21 mouse cellular contexts compared by ENCODE assay signal in genomic region chr14:12300275-12300674, GRCm38 (mm10). TPM values are rescaled to one million over a fixed set of nuclear protein-coding genes. Genes with fewer than 3 reads are reported as not detected.
"Had no signal": no experiment of that assay in that cellular context is flagged by ENCODE, and none has a peak within 500 bp of the region (broad histone marks: within the 10 kb centered on the region; RNA-seq: fewer than 3 reads in every experiment).

No protein-coding gene starts in this region.

- H3K4me3 ChIP-seq: kidney, embryonic 15.5 days; left cerebral cortex, adult 2 months; liver, embryonic 13.5 days had no signal

- H3K4me2 ChIP-seq: kidney, embryonic 15.5 days; liver, embryonic 13.5 days had no signal

- H3K27ac ChIP-seq: kidney, embryonic 15.5 days; left cerebral cortex, adult 2 months; liver, embryonic 13.5 days; stomach, postnatal 0 days had no signal

- H3K27me3 ChIP-seq: kidney, embryonic 15.5 days; liver, embryonic 13.5 days had no signal

- H3K4me1 ChIP-seq: kidney, embryonic 15.5 days; liver, embryonic 13.5 days had no signal

- H3K9ac ChIP-seq: kidney, embryonic 15.5 days; liver, embryonic 13.5 days had no signal

- DNase-seq: kidney, adult 8-10 months; liver, embryonic 13.5 days; lung, adult 2 months; lung, postnatal 4 days; thymus, adult 2 months; thymus, postnatal 14 days had no signal

- H3K9me3 ChIP-seq: kidney, embryonic 15.5 days; liver, embryonic 13.5 days had no signal

RNA-seq across cellular contexts. Expression of gene Gm49355, which starts 16.5 kb away (rescaled TPM):
- total RNA-seq: layer of hippocampus, postnatal 10 days; left cerebral cortex, postnatal 10 days; left cerebral cortex, postnatal 36 days; megakaryocyte-erythroid progenitor cell, adult 5-6 weeks had no signal
- polyA plus RNA-seq: liver, adult 2 months had no signal

RNA-seq across cellular contexts. Expression of gene Fezf2, which starts 47.7 kb away (rescaled TPM):
- total RNA-seq: liver, adult 2 months; megakaryocyte progenitor cell, adult 5-6 weeks; megakaryocyte-erythroid progenitor cell, adult 5-6 weeks had no signal
- polyA plus RNA-seq: kidney, embryonic 15.5 days; limb, embryonic 11.5 days; liver, adult 2 months; liver, embryonic 13.5 days; liver, embryonic 16.5 days; lung, adult 2 months; lung, embryonic 16.5 days; neural tube, embryonic 11.5 days; neural tube, embryonic 14.5 days; stomach, embryonic 14.5 days; stomach, postnatal 0 days had no signal
